Mouse (Mus musculus): ENCODE measurements around the gene Rpusd4. TPM values are rescaled to one million over a fixed set of nuclear protein-coding genes. Genes with fewer than 3 reads are reported as not detected.

Rpusd4 gene
- polyA plus RNA-seq, 1 experiment from 2014 or later = 27.1 TPM

DNA sequence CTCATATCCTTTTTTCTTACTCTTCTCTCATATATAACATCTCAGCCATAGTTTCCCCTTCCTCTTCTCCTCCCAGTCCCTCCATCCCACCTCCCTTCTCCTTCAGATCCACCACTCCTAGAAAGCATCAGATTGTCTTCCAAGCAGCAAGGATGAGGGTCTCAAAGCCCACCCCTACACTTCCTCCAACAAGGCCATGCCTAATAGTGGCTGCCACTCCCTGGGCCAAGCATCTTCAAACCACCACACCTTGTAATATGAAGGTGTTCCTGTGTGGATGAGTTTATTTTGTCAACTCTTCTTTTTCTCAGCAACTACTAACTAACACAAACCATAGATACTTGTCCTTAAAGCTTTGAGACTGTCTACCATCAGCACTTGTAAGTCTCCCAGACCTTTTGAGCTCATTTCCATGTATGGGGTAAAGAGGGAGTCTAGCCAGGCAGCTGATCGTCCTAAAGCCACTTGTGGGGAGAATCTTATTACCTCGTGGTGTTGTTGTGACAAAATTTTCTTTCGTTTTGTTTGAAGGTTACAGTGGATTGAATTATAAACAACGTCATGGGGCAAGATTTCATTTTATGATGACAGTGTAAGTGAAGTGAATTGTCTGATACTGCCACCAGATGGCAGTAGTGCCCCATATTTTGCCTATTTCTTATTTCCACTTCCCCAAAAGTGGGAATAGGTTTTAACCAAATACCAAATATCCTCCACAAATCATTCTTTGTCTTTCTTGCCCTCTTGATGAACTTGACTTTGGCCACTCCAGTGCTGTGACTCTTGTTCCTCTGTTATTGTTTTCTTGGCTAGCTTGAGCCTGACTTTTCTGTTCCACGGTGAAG, 14.6 kb downstream of the Rpusd4 start:
- H3K4me1 ChIP-seq (replicated peaks; ENCODE audit: control insufficient read depth, insufficient read depth, low read length) = no peaks in the 10 kb centered on the region
- H3K4me2 ChIP-seq (replicated peaks; ENCODE audit: low read depth, low read length) = no peak overlapping the region
- no peak overlapping the region for H3K4me3 ChIP-seq (ENCODE audit: low read depth, low read length)
- H3K27me3 ChIP-seq (ENCODE audit: control insufficient read depth, insufficient read depth, low read length) = peaks cover 24% of the 10 kb centered on the region; the same call in 1 of the 2 replicates
- H3K9ac ChIP-seq (ENCODE audit: low read depth, low read length) = no peak overlapping the region
- DNase-seq (ENCODE audit: low spot score) (peak; percentile 77), ATAC-seq (ENCODE audit: low FRiP score) (peak; percentile 50)
- no peak overlapping the region for H3K27ac ChIP-seq (ENCODE audit: low read depth, low read length)
- no peaks in the 10 kb centered on the region for H3K36me3 ChIP-seq (ENCODE audit: control insufficient read depth, insufficient read depth, low read length)
- no peaks in the 10 kb centered on the region for H3K9me3 ChIP-seq (ENCODE audit: control insufficient read depth, low read length)
- whole genome bisulfite sequencing = 19% methylated on average over 5 of the region's 5 CpGs

DNA sequence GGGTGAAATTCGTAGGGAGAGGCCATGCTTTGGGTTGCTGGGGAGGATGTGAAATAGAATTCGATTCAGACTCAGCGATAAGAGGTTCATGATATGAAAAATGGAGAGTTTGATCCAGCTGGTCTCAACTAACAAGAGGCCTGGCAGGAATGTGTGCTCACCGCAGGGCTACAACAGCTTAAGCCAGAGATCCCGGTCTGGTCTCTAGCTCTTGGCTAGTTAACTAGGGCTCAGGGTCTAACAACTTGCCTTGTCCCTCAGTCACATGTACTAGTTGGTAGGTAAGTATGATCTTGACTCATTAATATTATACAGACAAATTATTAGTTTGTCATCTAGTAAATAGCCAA, 15.2 kb downstream of the Rpusd4 start:
- DNase-seq (ENCODE audit: low spot score) (no peak), ATAC-seq (ENCODE audit: low FRiP score) (peak; percentile 45; the same call in 1 of the 2 replicates)
- Histone ChIP-seq H3K36me3 (ENCODE audit: control insufficient read depth, insufficient read depth, low read length) (no peaks in the 10 kb centered on the region), H3K4me1 (replicated peaks; ENCODE audit: control insufficient read depth, insufficient read depth, low read length) (no peaks in the 10 kb centered on the region), H3K27me3 (ENCODE audit: control insufficient read depth, insufficient read depth, low read length) (peaks cover 28% of the 10 kb centered on the region; the same call in 1 of the 2 replicates), H3K27ac (ENCODE audit: low read depth, low read length) (no peak overlapping the region), H3K9me3 (ENCODE audit: control insufficient read depth, low read length) (no peaks in the 10 kb centered on the region), H3K9ac (ENCODE audit: low read depth, low read length) (no peak overlapping the region), H3K4me3 (ENCODE audit: low read depth, low read length) (no peak overlapping the region), H3K4me2 (replicated peaks; ENCODE audit: low read depth, low read length) (no peak overlapping the region)
- WGBS = 67% methylated on average over 5 of the region's 5 CpGs

DNA sequence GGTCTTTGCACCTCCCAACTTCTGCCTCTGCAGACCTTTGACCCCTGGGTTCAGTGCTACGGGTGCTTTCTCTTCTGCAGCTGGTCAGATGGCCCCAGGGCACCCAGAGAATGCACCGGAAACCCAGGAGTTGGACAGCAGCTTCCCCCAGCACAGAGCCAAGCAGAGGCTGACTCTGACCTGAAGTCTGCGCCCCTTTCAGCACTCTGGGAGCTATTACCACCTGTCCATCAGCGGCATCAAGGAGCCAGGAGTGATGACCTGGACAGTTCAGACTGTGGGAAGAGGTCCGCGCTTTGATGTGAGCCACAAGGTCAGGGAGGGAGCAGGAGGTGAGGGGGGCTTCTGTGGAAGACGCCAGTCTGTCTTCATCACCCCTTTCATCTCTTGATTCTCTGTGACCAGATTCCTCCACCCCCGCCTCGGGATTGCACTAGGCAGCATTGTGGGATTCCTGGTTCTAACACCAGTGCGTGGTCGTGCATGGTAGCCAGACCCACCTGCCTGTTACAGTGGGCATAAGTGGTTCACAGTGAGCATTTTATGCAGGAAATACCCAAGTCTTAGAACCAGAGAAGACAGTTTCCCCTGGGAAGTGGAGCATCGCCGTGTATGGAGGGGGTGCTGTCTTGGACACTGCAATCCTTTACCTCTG, 15.9 kb downstream of the Rpusd4 start:
- Histone ChIP-seq H3K4me1 (replicated peaks; ENCODE audit: control insufficient read depth, insufficient read depth, low read length) (no peaks in the 10 kb centered on the region), H3K4me2 (replicated peaks; ENCODE audit: low read depth, low read length) (no peak overlapping the region), H3K9me3 (ENCODE audit: control insufficient read depth, low read length) (no peaks in the 10 kb centered on the region), H3K9ac (ENCODE audit: low read depth, low read length) (no peak overlapping the region), H3K36me3 (ENCODE audit: control insufficient read depth, insufficient read depth, low read length) (no peaks in the 10 kb centered on the region), H3K27ac (ENCODE audit: low read depth, low read length) (no peak overlapping the region), H3K27me3 (ENCODE audit: control insufficient read depth, insufficient read depth, low read length) (peaks cover 34% of the 10 kb centered on the region), H3K4me3 (ENCODE audit: low read depth, low read length) (no peak overlapping the region)
- 44% methylated on average over 13 of the region's 13 CpGs for WGBS
- ATAC-seq (ENCODE audit: low FRiP score) (peak; percentile 49; the same call in 1 of the 2 replicates), DNase-seq (ENCODE audit: low spot score) (peak; percentile 12)

DNA sequence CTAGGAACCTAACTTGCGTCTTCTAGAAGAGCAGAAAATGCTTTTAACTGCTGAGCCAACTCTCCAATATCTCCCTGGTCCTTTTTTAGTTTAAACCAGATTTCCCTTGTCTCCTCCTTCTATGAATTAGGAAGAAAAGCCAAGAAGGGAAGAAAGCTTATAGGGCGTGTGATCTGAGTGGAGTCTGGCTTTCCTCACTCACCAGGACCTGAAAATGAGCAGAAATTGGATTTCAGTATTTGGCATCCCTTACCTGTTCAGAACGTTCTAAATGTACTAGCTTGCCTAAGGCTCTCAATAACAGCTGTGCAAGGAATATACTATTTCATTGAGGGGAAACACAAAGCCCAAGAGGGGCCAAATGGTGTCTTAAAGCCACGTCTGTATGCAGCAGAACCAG, 16.7 kb downstream of the Rpusd4 start:
- 88% methylated on average over 4 of the region's 4 CpGs for WGBS
- no peak overlapping the region for H3K4me2 ChIP-seq (replicated peaks; ENCODE audit: low read depth, low read length)
- ATAC-seq (ENCODE audit: low FRiP score) (no peak), DNase-seq (ENCODE audit: low spot score) (no peak)
- no peaks in the 10 kb centered on the region for H3K4me1 ChIP-seq (replicated peaks; ENCODE audit: control insufficient read depth, insufficient read depth, low read length)
- no peak overlapping the region for H3K4me3 ChIP-seq (ENCODE audit: low read depth, low read length)
- no peaks in the 10 kb centered on the region for H3K36me3 ChIP-seq (ENCODE audit: control insufficient read depth, insufficient read depth, low read length)
- peaks cover 42% of the 10 kb centered on the region for H3K27me3 ChIP-seq (ENCODE audit: control insufficient read depth, insufficient read depth, low read length)
- H3K9me3 ChIP-seq (ENCODE audit: control insufficient read depth, low read length) = no peaks in the 10 kb centered on the region
- no peak overlapping the region for H3K27ac ChIP-seq (ENCODE audit: low read depth, low read length)
- H3K9ac ChIP-seq (ENCODE audit: low read depth, low read length) = no peak overlapping the region

DNA sequence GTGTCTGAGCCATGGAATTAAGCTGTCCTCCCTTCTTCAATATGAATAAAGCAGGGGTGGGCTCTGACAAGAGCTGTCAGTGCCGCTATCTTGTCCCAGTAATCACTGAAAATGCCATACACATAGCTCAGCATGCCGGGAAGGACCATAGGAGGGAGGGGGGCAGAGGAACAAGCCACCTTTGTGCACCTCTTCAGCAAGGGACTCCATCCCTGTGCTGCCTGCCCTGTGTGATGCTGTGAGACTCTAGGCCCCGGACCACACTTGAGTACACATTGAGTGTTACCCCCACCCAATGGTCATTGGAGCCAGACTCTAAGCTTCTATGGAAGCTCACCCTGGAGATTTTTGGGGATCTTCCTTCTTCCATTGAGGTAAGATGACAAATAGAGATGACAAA, 18.7 kb downstream of the Rpusd4 start:
- no peak overlapping the region for H3K4me3 ChIP-seq (ENCODE audit: low read depth, low read length)
- no peaks in the 10 kb centered on the region for H3K4me1 ChIP-seq (replicated peaks; ENCODE audit: control insufficient read depth, insufficient read depth, low read length)
- no peaks in the 10 kb centered on the region for H3K36me3 ChIP-seq (ENCODE audit: control insufficient read depth, insufficient read depth, low read length)
- peaks cover 54% of the 10 kb centered on the region for H3K27me3 ChIP-seq (ENCODE audit: control insufficient read depth, insufficient read depth, low read length)
- no peak overlapping the region for H3K9ac ChIP-seq (ENCODE audit: low read depth, low read length)
- DNase-seq (ENCODE audit: low spot score) (no peak), ATAC-seq (ENCODE audit: low FRiP score) (no peak)
- 72% methylated on average over 3 of the region's 3 CpGs for WGBS
- H3K4me2 ChIP-seq (replicated peaks; ENCODE audit: low read depth, low read length) = no peak overlapping the region
- H3K9me3 ChIP-seq (ENCODE audit: control insufficient read depth, low read length) = no peaks in the 10 kb centered on the region
- H3K27ac ChIP-seq (ENCODE audit: low read depth, low read length) = no peak overlapping the region

DNA sequence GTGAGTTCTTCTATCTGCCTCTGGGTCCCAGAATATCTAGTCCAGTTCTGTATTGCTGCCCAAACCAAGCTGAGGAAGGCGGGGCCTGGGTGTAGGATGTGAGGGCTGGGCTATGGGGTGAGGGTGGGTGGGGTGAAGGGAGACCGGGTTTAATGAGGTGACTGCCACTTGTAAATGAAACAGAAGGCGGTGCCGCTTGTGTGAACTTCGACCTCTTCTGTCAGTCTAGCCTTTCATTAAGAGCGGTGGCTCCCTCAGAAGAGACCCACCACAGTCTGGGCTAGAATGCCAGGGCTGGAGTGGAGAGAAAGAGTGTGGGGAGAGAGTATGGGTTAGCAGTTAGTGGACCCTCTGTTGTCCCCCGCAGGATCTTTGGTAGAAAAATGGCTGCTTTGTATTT, 22.3 kb downstream of the Rpusd4 start:
- no peaks in the 10 kb centered on the region for H3K36me3 ChIP-seq (ENCODE audit: control insufficient read depth, insufficient read depth, low read length)
- peaks cover 59% of the 10 kb centered on the region for H3K27me3 ChIP-seq (ENCODE audit: control insufficient read depth, insufficient read depth, low read length)
- H3K9ac ChIP-seq (ENCODE audit: low read depth, low read length) = no peak overlapping the region
- H3K4me3 ChIP-seq (ENCODE audit: low read depth, low read length) = no peak overlapping the region
- no peak overlapping the region for H3K27ac ChIP-seq (ENCODE audit: low read depth, low read length)
- H3K4me2 ChIP-seq (replicated peaks; ENCODE audit: low read depth, low read length) = no peak overlapping the region
- DNase-seq (ENCODE audit: low spot score) (peak; percentile 57), ATAC-seq (ENCODE audit: low FRiP score) (peak; percentile 79)
- no peaks in the 10 kb centered on the region for H3K4me1 ChIP-seq (replicated peaks; ENCODE audit: control insufficient read depth, insufficient read depth, low read length)
- whole genome bisulfite sequencing = 7% methylated on average over 7 of the region's 7 CpGs
- H3K9me3 ChIP-seq (ENCODE audit: control insufficient read depth, low read length) = no peaks in the 10 kb centered on the region

DNA sequence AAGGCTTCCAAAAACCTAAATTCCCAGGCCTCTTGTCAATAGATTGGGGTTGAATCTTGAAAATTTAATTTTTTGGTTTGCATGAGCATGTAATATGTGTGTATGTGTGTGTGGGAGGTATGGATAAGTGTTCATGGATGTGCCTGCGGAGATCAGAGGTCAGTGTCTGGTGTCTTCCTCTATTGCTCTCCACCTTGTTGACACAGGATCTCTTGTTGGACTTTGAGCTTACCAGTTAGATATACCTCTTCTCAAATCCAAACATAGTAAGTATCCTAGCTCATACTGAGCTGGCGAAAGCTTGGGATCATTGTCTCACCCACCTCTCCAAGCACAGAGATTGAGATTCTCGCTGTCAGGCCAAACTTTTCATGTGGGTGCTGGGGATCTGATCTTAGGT, 22.8 kb downstream of the Rpusd4 start:
- ATAC-seq (ENCODE audit: low FRiP score) (no peak), DNase-seq (ENCODE audit: low spot score) (no peak)
- Histone ChIP-seq H3K27ac (ENCODE audit: low read depth, low read length) (no peak overlapping the region), H3K4me2 (replicated peaks; ENCODE audit: low read depth, low read length) (no peak overlapping the region), H3K9ac (ENCODE audit: low read depth, low read length) (no peak overlapping the region), H3K9me3 (ENCODE audit: control insufficient read depth, low read length) (no peaks in the 10 kb centered on the region), H3K4me3 (ENCODE audit: low read depth, low read length) (no peak overlapping the region), H3K27me3 (ENCODE audit: control insufficient read depth, insufficient read depth, low read length) (peaks cover 56% of the 10 kb centered on the region), H3K36me3 (ENCODE audit: control insufficient read depth, insufficient read depth, low read length) (no peaks in the 10 kb centered on the region), H3K4me1 (replicated peaks; ENCODE audit: control insufficient read depth, insufficient read depth, low read length) (no peaks in the 10 kb centered on the region)
- 95% methylated on average over 3 of the region's 3 CpGs for WGBS

DNA sequence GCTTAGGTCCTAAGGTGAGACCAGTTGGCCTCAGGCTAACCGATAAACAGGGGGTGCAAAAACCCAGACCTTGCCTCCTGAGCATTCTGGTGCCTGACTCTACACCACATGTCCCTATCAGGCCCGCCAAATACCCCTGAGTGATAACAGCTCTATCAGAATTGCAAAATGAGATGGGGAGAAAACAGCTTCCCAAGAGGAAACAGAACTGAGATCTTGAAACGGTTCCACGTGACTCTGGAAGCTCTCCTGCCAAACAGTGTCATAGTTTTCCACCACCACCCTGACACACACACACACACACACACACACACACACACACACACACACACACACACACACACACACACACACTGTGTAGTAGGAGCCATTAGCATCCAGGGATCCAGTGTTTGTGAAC, 23.3 kb downstream of the Rpusd4 start:
- Histone ChIP-seq H3K9me3 (ENCODE audit: control insufficient read depth, low read length) (no peaks in the 10 kb centered on the region), H3K27ac (ENCODE audit: low read depth, low read length) (no peak overlapping the region), H3K36me3 (ENCODE audit: control insufficient read depth, insufficient read depth, low read length) (no peaks in the 10 kb centered on the region), H3K27me3 (ENCODE audit: control insufficient read depth, insufficient read depth, low read length) (peaks cover 52% of the 10 kb centered on the region), H3K4me2 (replicated peaks; ENCODE audit: low read depth, low read length) (no peak overlapping the region), H3K9ac (ENCODE audit: low read depth, low read length) (no peak overlapping the region), H3K4me1 (replicated peaks; ENCODE audit: control insufficient read depth, insufficient read depth, low read length) (no peaks in the 10 kb centered on the region), H3K4me3 (ENCODE audit: low read depth, low read length) (no peak overlapping the region)
- DNase-seq (ENCODE audit: low spot score) (no peak), ATAC-seq (ENCODE audit: low FRiP score) (no peak)
- WGBS = 65% methylated on average over 4 of the region's 4 CpGs

DNA sequence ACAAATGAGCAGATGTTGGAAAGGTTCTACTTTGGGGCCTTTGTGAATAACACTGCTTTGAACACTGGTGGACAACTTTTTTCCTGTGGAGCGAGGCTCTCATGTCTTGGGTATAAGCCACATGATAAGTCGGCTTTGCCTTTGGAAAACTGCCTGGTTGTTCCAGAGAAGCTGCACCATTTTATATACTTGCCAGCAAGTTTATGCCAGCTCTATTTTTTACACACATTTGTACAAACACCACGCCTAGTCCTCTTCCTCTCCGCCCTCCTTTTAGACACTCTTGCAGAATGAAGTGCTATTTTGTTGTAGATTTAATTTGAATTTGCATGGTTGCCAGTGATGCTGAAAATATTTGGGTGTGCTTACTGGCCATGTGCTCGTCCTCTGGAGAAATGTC, 25.8 kb downstream of the Rpusd4 start:
- DNase-seq (ENCODE audit: low spot score) = no peak
- H3K4me1 ChIP-seq (replicated peaks; ENCODE audit: control insufficient read depth, insufficient read depth, low read length) = no peaks in the 10 kb centered on the region
- H3K4me2 ChIP-seq (replicated peaks; ENCODE audit: low read depth, low read length) = no peak overlapping the region
- ATAC-seq (ENCODE audit: low FRiP score) = no peak
- no peak overlapping the region for H3K27ac ChIP-seq (ENCODE audit: low read depth, low read length)
- peaks cover 34% of the 10 kb centered on the region for H3K27me3 ChIP-seq (ENCODE audit: control insufficient read depth, insufficient read depth, low read length)
- no peak overlapping the region for H3K9ac ChIP-seq (ENCODE audit: low read depth, low read length)
- no peak overlapping the region for H3K4me3 ChIP-seq (ENCODE audit: low read depth, low read length)
- no peaks in the 10 kb centered on the region for H3K36me3 ChIP-seq (ENCODE audit: control insufficient read depth, insufficient read depth, low read length)
- 83% methylated on average over 5 of the region's 5 CpGs for WGBS
- H3K9me3 ChIP-seq (ENCODE audit: control insufficient read depth, low read length) = no peaks in the 10 kb centered on the region
